Mouse (Mus musculus) erythroblast, embryonic 14.5 days (primary cell): ENCODE measurements around the gene Atp5s. TPM values are rescaled to one million over a fixed set of nuclear protein-coding genes. Genes with fewer than 3 reads are reported as not detected.

Experiments used
- H3K27me3 ChIP-seq: 2 replicates; pipeline ENCODE4 v1.6.1; 2012; ENCODE audit warnings: inconsistent platforms; ENCODE audit not compliant: control insufficient read depth
- H3K36me3 ChIP-seq: 2 replicates; pipeline ENCODE4 v1.6.1; 2012; ENCODE audit warnings: mild to moderate bottlenecking, inconsistent platforms; ENCODE audit not compliant: control insufficient read depth
- H3K4me1 ChIP-seq: 2 replicates; pipeline ENCODE4 v1.6.1; 2012; ENCODE audit warnings: inconsistent platforms; ENCODE audit not compliant: control insufficient read depth
- H3K4me3 ChIP-seq: replicated peaks from 2 replicates; pipeline ENCODE3; 2012; ENCODE audit warnings: moderate library complexity, mild to moderate bottlenecking, inconsistent platforms
- H3K9me3 ChIP-seq: 2 replicates; pipeline ENCODE4 v1.6.1; 2012; ENCODE audit warnings: low read length, inconsistent platforms, mixed read lengths; ENCODE audit not compliant: control insufficient read depth
- GATA1 ChIP-seq: IDR thresholded peaks from 2 replicates; pipeline ENCODE4 v1.6.1; 2012; ENCODE audit warnings: low read length, inconsistent platforms, mixed read lengths
- TAL1 ChIP-seq: IDR thresholded peaks from 3 replicates; pipeline ENCODE4 v1.6.1; 2012; ENCODE audit warnings: low read length, inconsistent platforms, mixed read lengths
- polyA plus RNA-seq: library from polyadenylated mRNA; stranded (reverse); fragments of >175 nt; gene quantifications from 2 replicates; pipeline ENCODE4 v1.2.3, GENCODE M21; 2012

The Atp5s gene
- polyA plus RNA-seq, 1 experiment, result 1.2 TPM

GRCm38 (mm10) chr12:69785471-69785870 is 60.7 kb downstream of the Atp5s start:
- Histone ChIP-seq H3K36me3 (peaks cover 2% of the 10 kb centered on the region; the same call in 1 of the 2 replicates), H3K27me3 (peaks cover 40% of the 10 kb centered on the region), H3K4me3 (no peak overlapping the region), H3K9me3 (no peaks in the 10 kb centered on the region), H3K4me1 (peaks cover 93% of the 10 kb centered on the region)
- TF ChIP-seq GATA1 (no peak), TAL1 (no peak)

- H3K36me3 ChIP-seq, result no peaks in the 10 kb centered on the region; the same call in 1 of the 2 replicates
- H3K27me3 ChIP-seq, result peaks cover 62% of the 10 kb centered on the region
- TF ChIP-seq TAL1, result no peak
- no peaks in the 10 kb centered on the region for H3K9me3 ChIP-seq
- H3K4me3 ChIP-seq, result no peak overlapping the region
- peaks cover 80% of the 10 kb centered on the region for H3K4me1 ChIP-seq
These were observed 63.6 kb downstream of the Atp5s start for GRCm38 (mm10) chr12:69788380-69788779.

GRCm38 (mm10) chr12:69789766-69790529 is 65.2 kb downstream of the Atp5s start:
- Histone ChIP-seq H3K4me3 (peak overlapping the region; percentile 66), H3K4me1 (peaks cover 72% of the 10 kb centered on the region), H3K27me3 (peaks cover 76% of the 10 kb centered on the region), H3K36me3 (no peaks in the 10 kb centered on the region; the same call in 1 of the 2 replicates), H3K9me3 (no peaks in the 10 kb centered on the region)
- TF ChIP-seq TAL1 (no peak), GATA1 (no peak)

GRCm38 (mm10) chr12:69790530-69791505 is 66.1 kb downstream of the Atp5s start, which contains the start of gene Cdkl1:
TSS of gene Cdkl1 (minus strand) at chr12:69791267.
- Histone ChIP-seq H3K27me3 (peaks cover 79% of the 10 kb centered on the region), H3K4me3 (peak within 1 kb of the TSS; percentile 66), H3K36me3 (no peaks in the 10 kb centered on the region), H3K9me3 (no peaks in the 10 kb centered on the region), H3K4me1 (peaks cover 64% of the 10 kb centered on the region)
- TF ChIP-seq GATA1, result no peak
- no peak for TF ChIP-seq TAL1

Other genes starting within 250 kb of the Atp5s start
- gene Vcpkmt, start 141.9 kb upstream of the Atp5s start, polyA plus RNA-seq, result 0.18 and 0.31 TPM in 2 replicates
- gene Sos2, start 43.1 kb upstream of the Atp5s start, polyA plus RNA-seq, result 0.56 and 0.90 TPM in 2 replicates
- gene L2hgdh, start 77 bp upstream of the Atp5s start, polyA plus RNA-seq, result 0.04 and 0.05 TPM in 2 replicates
- gene Cdkl1, start 66.3 kb downstream of the Atp5s start, polyA plus RNA-seq, result 0.08 and 0.10 TPM in 2 replicates
- gene Atl1, start 167.7 kb downstream of the Atp5s start, polyA plus RNA-seq, result 0.07 and 0.21 TPM in 2 replicates
- 1.2 and 2.0 TPM in 2 replicates for gene Map4k5, start 168.2 kb downstream of the Atp5s start, polyA plus RNA-seq